Mouse (Mus musculus) neural tube, embryonic 14.5 days (tissue): ENCODE data around the gene 9030612E09Rik. TPM values are rescaled to one million over a fixed set of nuclear protein-coding genes. Genes with fewer than 3 reads are reported as not detected.
A peak's percentile ranks its signal among the peaks of the same experiment; 100 is the strongest.

Source experiments
- ATAC-seq: fragments of 200-750 bp; cut with Nextera tagmentation; 2 replicates; pipeline ENCODE4 v1.8.0; 2017; ENCODE audit warnings: low read depth, mild to moderate bottlenecking, moderate TSS enrichment, moderate library complexity
- H3K27ac ChIP-seq: fragments of 300-500 bp; sonication (generic); 2 replicates; pipeline ENCODE4 v1.5.1; 2014; ENCODE audit warnings: low read depth, mild to moderate bottlenecking, control low read depth, low read length, moderate library complexity, mixed read lengths
- H3K27me3 ChIP-seq: fragments of 300-500 bp; sonication (generic); 2 replicates; pipeline ENCODE4 v1.6.1; 2014; ENCODE audit warnings: low read length; ENCODE audit not compliant: control insufficient read depth, insufficient read depth
- H3K36me3 ChIP-seq: fragments of 300-500 bp; sonication (generic); 2 replicates; pipeline ENCODE4 v1.6.1; 2014; ENCODE audit warnings: low read length, mixed read lengths; ENCODE audit not compliant: control insufficient read depth, insufficient read depth
- H3K4me1 ChIP-seq: fragments of 300-500 bp; sonication (generic); 2 replicates; pipeline ENCODE4 v1.6.1; 2014; ENCODE audit warnings: low read length; ENCODE audit not compliant: control insufficient read depth, insufficient read depth
- H3K4me2 ChIP-seq: fragments of 300-500 bp; sonication (generic); 2 replicates; pipeline ENCODE4 v1.6.1; 2014; ENCODE audit warnings: mild to moderate bottlenecking, low read depth, low read length, control low read depth
- H3K4me3 ChIP-seq: fragments of 300-500 bp; sonication (generic); 2 replicates; pipeline ENCODE4 v1.5.1; 2014; ENCODE audit warnings: low read depth, low read length, control low read depth, mixed read lengths
- H3K9ac ChIP-seq: fragments of 300-500 bp; sonication (generic); replicated peaks from 2 replicates; pipeline ENCODE4 v1.6.1; 2014; ENCODE audit warnings: low read depth, mild to moderate bottlenecking, control low read depth, low read length, mixed read lengths
- H3K9me3 ChIP-seq: fragments of 300-500 bp; sonication (generic); 2 replicates; pipeline ENCODE4 v1.6.1; 2016; ENCODE audit warnings: low read length; ENCODE audit not compliant: control insufficient read depth
- WGBS: fragments of 180-500 bp; shearing (Covaris S2); extraction: QIAGEN DNeasy Blood & Tissue Kit; methylation state at CpG from one replicate; pipeline ENCODE4 v1.1.7; 2014; 5-methylcytosine and 5-hydroxymethylcytosine counted together
- polyA plus RNA-seq: library from polyadenylated mRNA; unstranded; fragments of >200 nt; fragmentation: Nextera tagmentation; extraction: Ambion mirVana; gene quantifications from 2 replicates; pipeline ENCODE4 v1.2.1, GENCODE M21; 2014

Gene 9030612E09Rik
- polyA plus RNA-seq, 1 experiment from 2014 or later = 1.7 TPM

DNA sequence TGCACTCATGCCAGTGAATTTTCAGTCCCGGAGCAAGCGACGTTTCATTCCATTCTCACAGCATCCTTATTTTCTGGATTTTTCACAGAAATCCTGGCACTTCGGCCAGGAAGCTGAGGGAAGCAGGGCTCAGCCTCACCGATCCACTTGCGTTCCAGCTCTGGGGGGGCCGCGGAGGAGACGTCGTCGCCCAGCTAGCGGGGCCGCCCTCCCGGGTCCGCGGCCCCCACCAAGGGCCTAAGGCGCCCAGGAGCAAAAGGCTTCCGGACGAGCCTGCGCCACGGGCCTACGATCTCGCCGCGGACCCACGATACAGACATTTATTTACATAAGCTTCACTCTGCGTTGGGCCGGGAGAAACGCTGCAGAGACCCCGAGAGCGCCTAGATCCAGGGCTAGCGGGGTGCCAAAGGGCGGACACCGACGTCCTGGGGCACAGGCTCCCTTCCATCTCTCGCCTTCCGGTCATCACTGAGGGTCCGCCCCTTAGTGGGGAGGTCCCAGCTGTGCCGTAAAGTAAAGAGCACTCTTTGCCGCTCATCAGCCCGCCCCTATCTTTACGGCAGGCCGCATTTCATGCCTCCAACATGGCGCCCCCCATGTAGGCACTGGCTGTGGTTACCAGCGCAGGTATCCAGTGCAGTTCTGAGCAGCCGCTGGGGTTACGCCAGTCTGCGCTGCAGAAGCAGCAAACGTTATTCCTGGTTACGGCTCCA is 46.6 kb downstream of the 9030612E09Rik start, which contains the start of gene Pdss2:
Gene Pdss2 (plus strand): TSS at position 577 of the 716 bp plus-strand sequence.
- peak within 1 kb of the TSS; percentile 91 for H3K4me3 ChIP-seq
- H3K36me3 ChIP-seq = no peaks in the 10 kb centered on the region
- no peaks in the 10 kb centered on the region for H3K9me3 ChIP-seq
- peaks cover 8% of the 10 kb centered on the region; the same call in 1 of the 2 replicates for H3K4me1 ChIP-seq
- WGBS = under 1% methylated on average over 50 of the region's 50 CpGs
- H3K9ac ChIP-seq = peak within 1 kb of the TSS; percentile 92
- H3K27me3 ChIP-seq = no peaks in the 10 kb centered on the region
- peak within 1 kb of the TSS; percentile 84 for H3K4me2 ChIP-seq
- peak within 1 kb of the TSS; percentile 94 for H3K27ac ChIP-seq
- peak; percentile 98 for ATAC-seq

DNA sequence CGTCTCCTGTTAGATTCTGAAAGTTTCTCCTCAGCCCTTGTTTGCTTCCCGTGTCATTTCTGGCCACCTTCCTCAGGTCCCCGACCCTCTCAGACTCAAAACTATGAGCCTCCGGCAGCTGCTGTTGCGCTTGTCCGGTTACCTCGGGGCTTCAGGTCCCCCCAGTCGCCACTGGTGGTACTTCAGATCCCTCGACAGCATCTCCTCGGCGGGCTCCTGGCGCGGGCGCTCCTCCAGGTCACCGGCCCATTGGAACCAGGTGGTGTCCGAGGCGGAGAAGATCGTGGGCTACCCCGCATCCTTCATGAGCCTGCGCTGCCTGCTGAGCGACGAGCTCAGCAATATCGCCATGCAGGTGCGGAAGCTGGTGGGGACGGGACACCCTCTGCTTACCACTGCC is 47.2 kb downstream of the 9030612E09Rik start:
- Histone ChIP-seq H3K9me3 (no peaks in the 10 kb centered on the region), H3K4me3 (peak overlapping the region; percentile 91), H3K4me1 (peaks cover 8% of the 10 kb centered on the region; the same call in 1 of the 2 replicates), H3K27ac (peak overlapping the region; percentile 94), H3K36me3 (no peaks in the 10 kb centered on the region), H3K4me2 (peak overlapping the region; percentile 84), H3K27me3 (no peaks in the 10 kb centered on the region), H3K9ac (peak overlapping the region; percentile 92)
- ATAC-seq = peak; percentile 69
- under 1% methylated on average over 25 of the region's 25 CpGs for WGBS

DNA sequence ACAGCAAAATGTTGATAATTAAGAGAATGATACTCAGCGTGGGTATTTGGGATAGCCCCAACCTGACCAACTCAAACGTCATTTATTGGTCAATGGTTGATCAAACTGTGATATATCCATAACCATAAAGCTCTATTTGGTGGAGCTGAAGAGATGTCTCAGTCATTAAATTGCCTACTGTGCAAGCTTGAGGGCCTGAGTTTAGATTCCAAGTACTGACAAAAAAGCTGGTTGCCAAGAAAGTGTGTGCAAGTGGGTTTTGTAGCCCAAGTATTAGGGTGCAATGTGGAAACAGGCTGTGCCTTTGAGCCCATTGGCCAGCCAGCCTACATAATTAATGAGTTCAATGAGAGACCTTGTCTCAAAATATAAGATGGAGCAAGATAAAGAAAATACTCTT is 48.9 kb downstream of the 9030612E09Rik start:
- Histone ChIP-seq H3K9me3 (no peaks in the 10 kb centered on the region), H3K27ac (no peak overlapping the region), H3K4me2 (no peak overlapping the region), H3K27me3 (no peaks in the 10 kb centered on the region), H3K36me3 (no peaks in the 10 kb centered on the region), H3K9ac (no peak overlapping the region), H3K4me3 (no peak overlapping the region), H3K4me1 (peaks cover 8% of the 10 kb centered on the region; the same call in 1 of the 2 replicates)
- no peak for ATAC-seq
- WGBS = 95% methylated on average over 2 of the region's 2 CpGs

Other genes starting within 250 kb of the 9030612E09Rik start
- gene Sobp, start 174 bp upstream of the 9030612E09Rik start, polyA plus RNA-seq = 12.3 and 17.0 TPM in 2 replicates
- gene Pdss2, start 46.8 kb downstream of the 9030612E09Rik start, polyA plus RNA-seq = 14.4 and 17.3 TPM in 2 replicates